Mouse (Mus musculus): ENCODE measurements around the gene Ubtd1. TPM values are rescaled to one million over a fixed set of nuclear protein-coding genes. Genes with fewer than 3 reads are reported as not detected.

The Ubtd1 gene
- polyA plus RNA-seq (2015; fragmentation: Nextera tagmentation; extraction: Ambion mirVana) = 12.8 and 14.6 TPM in 2 replicates

DNA sequence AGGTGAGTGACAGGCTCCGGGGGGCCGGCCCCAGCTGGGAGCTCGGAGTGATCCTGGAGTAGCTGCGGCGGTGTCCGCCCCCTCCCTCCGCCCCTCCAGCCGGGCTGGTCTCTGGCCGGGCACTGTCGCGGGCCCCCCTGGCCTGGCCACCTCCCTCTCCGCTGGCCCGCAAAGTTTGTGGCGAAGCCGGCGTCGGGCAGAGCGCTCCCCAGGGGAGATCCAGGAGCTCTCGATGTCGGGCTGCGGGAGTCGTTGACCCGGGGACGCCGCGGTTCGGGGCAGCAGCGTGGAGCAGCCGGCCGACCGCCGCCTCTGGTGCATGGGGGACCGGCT, at the start of gene Ubtd1:
Ubtd1 (plus strand) TSS at position 169 of the 333 bp plus-strand sequence.
- peak within 1 kb of the TSS; percentile 92 for H3K27ac ChIP-seq (replicated peaks)
- H3K27me3 ChIP-seq (replicated peaks) = no peaks in the 10 kb centered on the region
- peak within 1 kb of the TSS; percentile 96 for H3K9ac ChIP-seq
- under 1% methylated on average over 33 of the region's 33 CpGs for WGBS
- H3K4me1 ChIP-seq = peaks cover 29% of the 10 kb centered on the region
- peak within 1 kb of the TSS; percentile 96 for H3K4me3 ChIP-seq
- H3K4me2 ChIP-seq = peak within 1 kb of the TSS; percentile 85
- no peaks in the 10 kb centered on the region for H3K36me3 ChIP-seq
- no peak for ATAC-seq (ENCODE audit: extremely low read depth, insufficient number of reproducible peaks, low FRiP score, low TSS enrichment)
- no peaks in the 10 kb centered on the region for H3K9me3 ChIP-seq

DNA sequence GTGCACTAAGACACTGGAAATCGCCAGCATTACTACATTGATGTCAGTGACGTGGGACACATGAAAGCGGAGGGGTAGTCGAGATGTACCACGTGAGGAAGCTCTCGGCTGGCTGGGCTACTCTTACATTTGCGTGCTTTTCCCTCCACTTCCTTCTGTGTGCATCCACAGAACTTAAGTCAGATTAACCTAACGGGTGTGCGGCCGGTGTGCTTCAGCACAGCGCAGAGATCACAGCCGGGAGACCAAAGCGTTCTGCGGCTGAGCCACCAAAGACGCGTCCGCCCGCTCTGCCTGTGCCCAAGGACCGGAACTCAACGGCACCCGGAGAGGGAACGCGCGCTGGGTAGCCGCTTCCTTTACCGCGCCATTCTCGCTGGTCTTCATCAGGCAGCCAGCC, 48.9 kb upstream of the Ubtd1 start:
- peak overlapping the region; percentile 89 for H3K4me3 ChIP-seq
- H3K4me2 ChIP-seq = peak overlapping the region; percentile 94
- H3K9ac ChIP-seq = peak overlapping the region; percentile 87
- under 1% methylated on average over 28 of the region's 28 CpGs for WGBS
- ATAC-seq (ENCODE audit: extremely low read depth, insufficient number of reproducible peaks, low FRiP score, low TSS enrichment) = no peak
- H3K27me3 ChIP-seq (replicated peaks) = no peaks in the 10 kb centered on the region
- H3K36me3 ChIP-seq = peaks cover 53% of the 10 kb centered on the region
- H3K4me1 ChIP-seq = peaks cover 23% of the 10 kb centered on the region
- H3K27ac ChIP-seq (replicated peaks) = peak overlapping the region; percentile 51; the same call in 1 of the 2 replicates
- H3K9me3 ChIP-seq = no peaks in the 10 kb centered on the region

DNA sequence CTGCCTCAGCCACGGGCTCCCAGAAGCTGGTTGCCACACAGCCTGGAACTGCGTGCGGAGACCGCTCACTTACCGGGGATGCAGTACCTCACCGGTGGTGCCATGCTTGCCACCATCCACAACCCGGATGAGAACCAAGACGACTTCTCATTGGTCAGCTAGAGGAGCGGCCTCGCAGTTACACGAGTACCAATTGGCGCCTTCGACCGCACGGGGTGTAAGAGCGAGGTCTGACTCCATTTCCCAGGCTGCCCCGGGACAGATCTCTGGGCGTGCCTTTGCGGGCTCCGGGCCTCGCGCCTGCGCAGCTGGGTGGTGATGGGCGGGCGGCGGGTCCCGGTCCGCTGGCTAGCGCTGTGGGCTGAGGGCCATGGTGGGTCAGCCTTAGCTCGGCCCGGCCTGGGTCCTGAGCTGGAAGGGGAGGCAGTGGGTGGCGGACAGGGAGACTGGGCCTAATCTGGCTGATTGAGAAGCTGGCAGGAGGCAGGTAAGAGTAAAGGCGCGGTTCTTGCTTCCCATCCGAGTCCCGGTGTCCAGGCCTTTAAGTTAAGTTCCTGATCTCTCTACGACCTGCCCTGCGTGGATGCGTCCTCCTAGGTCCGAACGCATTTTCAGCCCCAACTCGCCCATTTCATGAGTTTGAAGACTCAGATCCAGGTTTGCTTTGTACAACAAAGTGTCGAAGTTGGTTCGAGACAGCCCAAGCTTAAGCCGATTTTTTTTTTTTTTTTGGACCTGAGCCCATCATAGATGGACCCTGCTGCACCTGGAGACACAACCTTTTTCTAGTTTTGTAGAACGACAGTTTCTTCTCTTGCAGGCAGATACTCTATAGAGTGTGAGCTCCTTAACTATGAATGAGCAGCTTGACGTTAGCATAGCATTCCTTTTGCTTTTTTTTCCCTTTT, 48.1 kb upstream of the Ubtd1 start, which contains the start of the genes Exosc1 and Zdhhc16:
Exosc1 (minus strand) TSS at position 245 of the 908 bp plus-strand sequence.
Zdhhc16 (plus strand) TSS at position 302 of the 908 bp plus-strand sequence.
- ATAC-seq (ENCODE audit: extremely low read depth, insufficient number of reproducible peaks, low FRiP score, low TSS enrichment) = peak; percentile 98
- Histone ChIP-seq H3K4me2 (peak within 1 kb of the TSS; percentile 94), H3K27me3 (replicated peaks) (no peaks in the 10 kb centered on the region), H3K4me3 (peak within 1 kb of the TSS; percentile 89), H3K9me3 (no peaks in the 10 kb centered on the region), H3K36me3 (peaks cover 53% of the 10 kb centered on the region), H3K4me1 (peaks cover 23% of the 10 kb centered on the region), H3K27ac (replicated peaks) (peak within 1 kb of the TSS; percentile 51; the same call in 1 of the 2 replicates), H3K9ac (peak within 1 kb of the TSS; percentile 92)
- WGBS = under 1% methylated on average over 47 of the region's 47 CpGs

DNA sequence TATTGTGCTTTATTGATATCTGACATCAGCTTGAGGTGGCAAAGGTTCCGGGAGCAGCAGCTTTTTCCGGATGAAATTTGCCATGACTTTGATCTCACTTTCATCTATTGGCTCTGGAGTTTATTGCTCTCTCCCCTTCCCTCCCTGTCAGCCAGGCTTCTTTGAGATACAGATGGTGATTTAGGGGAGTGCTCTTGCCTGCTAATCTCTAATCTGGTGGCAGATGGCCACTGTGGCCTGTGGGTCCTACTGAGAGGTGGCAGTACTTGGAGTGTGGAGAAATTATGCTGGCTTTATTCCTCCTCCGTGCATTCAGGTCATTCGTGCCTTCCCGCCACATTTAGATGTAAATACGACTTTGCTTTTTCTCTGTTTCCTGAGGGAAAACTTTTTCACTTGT, 47.4 kb upstream of the Ubtd1 start:
- Histone ChIP-seq H3K9me3 (no peaks in the 10 kb centered on the region), H3K27ac (replicated peaks) (no peak overlapping the region), H3K4me3 (peak overlapping the region; percentile 89), H3K36me3 (peaks cover 53% of the 10 kb centered on the region), H3K4me1 (peaks cover 23% of the 10 kb centered on the region), H3K27me3 (replicated peaks) (no peaks in the 10 kb centered on the region), H3K9ac (peak overlapping the region; percentile 92), H3K4me2 (peak overlapping the region; percentile 94)
- ATAC-seq (ENCODE audit: extremely low read depth, insufficient number of reproducible peaks, low FRiP score, low TSS enrichment) = no peak
- WGBS = 35% methylated on average over 6 of the region's 6 CpGs

DNA sequence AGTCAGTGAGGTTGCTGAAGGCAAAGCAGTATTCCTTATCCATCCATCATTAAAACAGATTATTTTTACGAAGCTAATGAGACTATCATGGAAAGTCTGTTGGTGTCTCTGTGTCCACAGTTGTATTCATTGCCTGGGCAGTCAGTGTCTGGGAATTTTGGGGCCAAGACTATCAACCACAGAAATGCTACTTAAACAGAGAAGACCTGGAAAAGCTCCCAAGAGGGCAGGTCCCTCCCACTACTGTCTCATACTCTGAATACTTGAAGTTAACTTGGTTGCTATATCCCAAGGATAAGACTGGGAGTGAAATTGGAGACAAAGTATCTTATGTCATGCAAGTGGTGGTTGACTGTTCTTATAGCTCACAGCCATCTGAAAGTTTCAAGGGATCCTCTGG, 45.6 kb upstream of the Ubtd1 start:
- Histone ChIP-seq H3K4me1 (peaks cover 23% of the 10 kb centered on the region), H3K27me3 (replicated peaks) (no peaks in the 10 kb centered on the region), H3K9me3 (no peaks in the 10 kb centered on the region), H3K36me3 (peaks cover 56% of the 10 kb centered on the region), H3K27ac (replicated peaks) (no peak overlapping the region), H3K4me3 (no peak overlapping the region), H3K9ac (no peak overlapping the region), H3K4me2 (no peak overlapping the region)
- WGBS = 80% methylated on average over 1 of the region's 1 CpGs
- no peak for ATAC-seq (ENCODE audit: extremely low read depth, insufficient number of reproducible peaks, low FRiP score, low TSS enrichment)

DNA sequence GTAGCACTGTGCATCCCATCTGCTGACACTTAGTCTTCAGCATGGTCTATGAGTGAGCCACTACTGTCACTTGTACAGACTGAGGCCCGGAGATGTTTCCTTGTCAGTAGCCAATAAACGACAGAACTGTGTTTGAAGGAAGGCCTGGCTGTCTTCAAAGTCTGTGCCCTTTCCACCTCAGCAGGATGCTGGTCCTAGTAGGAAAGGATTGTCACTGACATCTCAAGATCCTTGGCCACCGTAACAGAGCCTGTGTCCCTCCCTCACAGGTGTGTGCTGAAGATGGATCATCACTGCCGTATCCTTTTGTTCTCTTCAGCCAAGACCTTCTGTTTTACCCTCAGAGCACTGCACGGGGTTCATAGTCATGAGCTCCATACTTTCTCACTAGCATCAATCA, 43.0 kb upstream of the Ubtd1 start:
- Histone ChIP-seq H3K4me3 (no peak overlapping the region), H3K36me3 (peaks cover 78% of the 10 kb centered on the region), H3K9me3 (no peaks in the 10 kb centered on the region), H3K27me3 (replicated peaks) (no peaks in the 10 kb centered on the region), H3K4me2 (no peak overlapping the region), H3K9ac (no peak overlapping the region), H3K27ac (replicated peaks) (no peak overlapping the region), H3K4me1 (peaks cover 13% of the 10 kb centered on the region)
- 82% methylated on average over 5 of the region's 5 CpGs for WGBS
- no peak for ATAC-seq (ENCODE audit: extremely low read depth, insufficient number of reproducible peaks, low FRiP score, low TSS enrichment)

DNA sequence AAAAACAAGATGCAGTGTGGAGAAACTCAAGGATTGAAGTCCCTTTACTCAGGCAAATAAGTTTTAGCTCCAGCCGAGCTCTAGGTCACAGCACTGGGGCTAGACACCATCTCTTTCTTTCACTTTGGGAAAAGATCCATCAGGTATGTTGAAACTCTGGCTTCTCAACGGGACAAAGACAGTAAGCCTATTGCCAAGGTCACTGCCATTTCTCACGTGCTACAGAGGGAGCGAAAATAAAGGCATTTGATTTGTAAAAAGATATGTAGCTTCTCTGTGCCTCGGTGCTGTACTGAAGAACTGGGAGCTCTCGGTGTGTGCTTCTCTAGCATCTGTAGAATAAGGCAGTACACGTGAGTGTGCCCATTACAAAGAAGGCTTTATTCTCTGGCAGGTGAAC, 37.7 kb upstream of the Ubtd1 start:
- H3K9ac ChIP-seq = no peak overlapping the region
- no peaks in the 10 kb centered on the region for H3K4me1 ChIP-seq
- no peak overlapping the region for H3K27ac ChIP-seq (replicated peaks)
- H3K36me3 ChIP-seq = peaks cover 99% of the 10 kb centered on the region
- H3K9me3 ChIP-seq = no peaks in the 10 kb centered on the region
- ATAC-seq (ENCODE audit: extremely low read depth, insufficient number of reproducible peaks, low FRiP score, low TSS enrichment) = no peak
- H3K4me3 ChIP-seq = no peak overlapping the region
- H3K4me2 ChIP-seq = no peak overlapping the region
- WGBS = 84% methylated on average over 7 of the region's 7 CpGs
- no peaks in the 10 kb centered on the region for H3K27me3 ChIP-seq (replicated peaks)

DNA sequence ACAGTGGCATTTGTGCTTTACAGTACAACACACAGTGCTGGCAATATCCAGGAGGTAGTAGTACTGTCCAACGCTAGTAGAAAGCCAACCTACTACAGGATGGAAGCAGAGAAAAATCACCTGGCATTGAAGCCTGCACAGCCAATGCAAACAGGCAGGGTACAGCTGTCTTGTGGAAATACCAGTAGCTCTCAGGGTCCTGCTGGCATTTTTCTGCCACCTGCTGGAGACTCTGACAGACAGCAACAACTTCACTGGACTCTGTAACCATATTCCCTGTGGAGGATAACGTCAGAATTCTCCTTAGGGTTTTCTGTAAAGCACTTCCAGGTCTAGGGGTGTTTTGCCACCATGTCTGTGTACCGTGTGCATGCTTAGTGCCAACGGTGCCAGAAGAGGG, 29.3 kb upstream of the Ubtd1 start:
- no peak for ATAC-seq (ENCODE audit: extremely low read depth, insufficient number of reproducible peaks, low FRiP score, low TSS enrichment)
- Histone ChIP-seq H3K9me3 (no peaks in the 10 kb centered on the region), H3K27me3 (replicated peaks) (no peaks in the 10 kb centered on the region), H3K9ac (no peak overlapping the region), H3K4me3 (no peak overlapping the region), H3K4me2 (no peak overlapping the region), H3K36me3 (peaks cover 99% of the 10 kb centered on the region), H3K4me1 (no peaks in the 10 kb centered on the region), H3K27ac (replicated peaks) (no peak overlapping the region)
- WGBS = 76% methylated on average over 4 of the region's 4 CpGs

DNA sequence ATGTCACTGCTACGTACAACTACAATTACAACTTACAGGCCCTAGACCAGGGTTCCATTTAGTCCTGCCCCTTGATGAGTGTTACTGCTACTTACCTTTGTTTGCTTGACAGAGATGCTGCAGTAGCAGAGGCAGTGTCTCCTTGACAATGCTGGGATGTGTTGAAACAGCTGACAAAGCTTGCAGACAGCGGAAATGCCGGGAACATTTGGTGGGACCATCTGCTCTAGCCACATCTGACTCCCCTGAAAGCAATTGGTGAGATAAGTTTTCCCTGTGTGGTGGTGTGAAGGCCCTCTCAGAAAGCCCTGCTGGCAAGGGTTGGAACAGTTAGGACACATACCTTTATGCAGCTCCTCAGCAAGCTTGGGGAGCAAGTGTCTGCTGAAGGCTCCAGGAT, 28.0 kb upstream of the Ubtd1 start:
- H3K4me3 ChIP-seq = no peak overlapping the region
- H3K27ac ChIP-seq (replicated peaks) = no peak overlapping the region
- no peaks in the 10 kb centered on the region for H3K27me3 ChIP-seq (replicated peaks)
- H3K9ac ChIP-seq = no peak overlapping the region
- no peak for ATAC-seq (ENCODE audit: extremely low read depth, insufficient number of reproducible peaks, low FRiP score, low TSS enrichment)
- peaks cover 99% of the 10 kb centered on the region for H3K36me3 ChIP-seq
- WGBS = 83% methylated on average over 3 of the region's 3 CpGs
- H3K9me3 ChIP-seq = no peaks in the 10 kb centered on the region
- H3K4me1 ChIP-seq = no peaks in the 10 kb centered on the region
- H3K4me2 ChIP-seq = no peak overlapping the region

DNA sequence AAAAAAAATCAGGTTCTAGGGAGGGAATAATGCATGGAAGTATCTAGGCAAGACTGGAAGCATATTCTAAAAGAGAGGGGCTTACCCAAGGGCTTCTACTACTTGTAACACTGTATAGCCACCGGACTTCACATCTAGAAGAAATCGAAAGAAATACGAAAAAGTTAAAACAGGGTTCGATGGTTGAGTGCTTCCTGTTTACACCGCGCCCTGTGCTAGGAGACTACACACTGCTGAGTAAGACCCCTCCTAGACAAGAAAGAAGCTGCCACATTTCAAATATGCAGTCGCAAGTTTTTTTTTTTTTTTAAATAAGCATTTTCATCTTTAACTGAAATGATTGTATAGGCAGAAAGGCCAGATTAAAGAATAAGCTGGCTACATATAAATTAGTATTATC, 11.9 kb upstream of the Ubtd1 start:
- Histone ChIP-seq H3K36me3 (peaks cover 49% of the 10 kb centered on the region), H3K9me3 (no peaks in the 10 kb centered on the region), H3K4me1 (peaks cover 5% of the 10 kb centered on the region; the same call in 1 of the 2 replicates), H3K27me3 (replicated peaks) (no peaks in the 10 kb centered on the region), H3K4me2 (no peak overlapping the region), H3K27ac (replicated peaks) (no peak overlapping the region), H3K4me3 (no peak overlapping the region), H3K9ac (no peak overlapping the region)
- no peak for ATAC-seq (ENCODE audit: extremely low read depth, insufficient number of reproducible peaks, low FRiP score, low TSS enrichment)
- 88% methylated on average over 7 of the region's 7 CpGs for WGBS

DNA sequence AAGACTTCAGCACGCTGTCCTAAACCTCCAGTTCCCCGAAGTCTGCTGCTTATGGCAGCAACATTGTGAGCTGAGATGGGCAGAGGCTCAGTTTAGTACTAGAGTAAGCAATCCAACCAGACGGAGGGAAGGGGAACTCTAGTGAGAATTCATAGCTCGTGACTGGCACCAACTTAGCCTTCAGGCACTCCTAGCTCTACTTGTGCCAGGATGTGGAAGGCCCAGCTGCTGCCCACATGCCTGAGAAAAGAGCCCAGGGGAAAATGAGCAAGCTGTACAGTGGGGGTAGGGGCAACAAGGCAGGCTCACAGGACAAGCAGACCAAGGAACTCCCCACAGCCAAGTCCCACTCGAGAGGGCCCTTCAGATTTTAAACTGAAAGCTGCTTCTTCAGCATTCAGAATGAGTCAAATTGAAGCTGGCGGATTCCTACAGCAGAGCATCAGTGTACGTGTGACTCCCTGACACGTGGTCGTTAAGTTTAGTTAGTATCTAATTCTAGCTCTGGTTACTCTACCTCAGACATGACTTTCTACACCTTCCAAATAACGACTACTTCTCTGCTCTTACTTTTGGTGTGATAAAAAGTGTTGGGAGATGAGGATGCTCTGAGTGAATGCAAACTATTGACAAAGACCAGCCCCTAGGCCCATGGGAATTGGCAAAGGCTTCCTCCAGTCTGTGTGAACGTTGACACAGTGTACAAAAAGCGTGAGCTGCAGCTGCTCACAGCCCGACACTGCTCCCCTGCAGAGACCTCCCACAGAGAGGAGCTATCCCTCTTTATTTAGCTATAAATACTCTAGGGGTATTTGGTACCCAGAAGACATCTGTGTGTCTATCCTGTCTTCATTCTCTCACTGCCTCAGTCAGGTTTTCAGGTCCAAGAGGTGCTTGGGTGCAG, 7.4 kb upstream of the Ubtd1 start:
- Histone ChIP-seq H3K4me3 (no peak overlapping the region), H3K27ac (replicated peaks) (no peak overlapping the region), H3K4me2 (no peak overlapping the region), H3K4me1 (peaks cover 10% of the 10 kb centered on the region; the same call in 1 of the 2 replicates), H3K36me3 (peaks cover 8% of the 10 kb centered on the region), H3K9me3 (no peaks in the 10 kb centered on the region), H3K27me3 (replicated peaks) (no peaks in the 10 kb centered on the region), H3K9ac (no peak overlapping the region)
- no peak for ATAC-seq (ENCODE audit: extremely low read depth, insufficient number of reproducible peaks, low FRiP score, low TSS enrichment)
- 62% methylated on average over 13 of the region's 13 CpGs for WGBS
